Mouse (Mus musculus): ENCODE results near the gene Bmp7.

DNA sequence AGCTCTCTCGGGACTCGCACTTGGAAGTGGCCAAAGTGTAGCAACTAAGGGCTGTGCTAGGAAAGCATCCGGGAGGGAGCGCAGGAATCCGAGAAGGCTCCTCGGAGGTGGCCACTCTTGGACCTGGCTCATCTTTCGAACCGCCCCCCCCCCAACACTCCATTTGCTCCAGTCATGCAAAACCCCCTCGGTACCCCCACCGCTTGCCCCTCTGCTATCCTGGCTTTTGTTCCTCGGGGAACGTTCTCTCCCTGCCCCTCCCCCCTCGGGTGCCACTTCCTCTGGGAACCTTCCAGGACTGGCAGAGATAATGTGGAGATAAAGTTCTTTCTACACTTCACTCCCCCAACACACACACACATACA lies 660 bp upstream of the Bmp7 start:
- TF ChIP-seq CTCF (IDR thresholded peaks at IDR 0.05; ENCODE audit: extremely low read depth, insufficient read length, insufficient replicate concordance, low read depth, low read length) (no peak), POLR2A (IDR thresholded peaks at IDR 0.05; ENCODE audit: low read depth, low read length) (no peak)

Data from small intestine, adult 2 months (tissue).